Mouse (Mus musculus) spleen, adult 18-20 months (tissue): ENCODE results near the gene Olfr1317.

Experiments used
- DNase-seq, 2 experiments: peaks; one replicate each; pipeline ENCODE4 v3.0.0; 2022; ENCODE audit warnings: mixed read lengths in 2 of 2

The Olfr1317 gene

DNA sequence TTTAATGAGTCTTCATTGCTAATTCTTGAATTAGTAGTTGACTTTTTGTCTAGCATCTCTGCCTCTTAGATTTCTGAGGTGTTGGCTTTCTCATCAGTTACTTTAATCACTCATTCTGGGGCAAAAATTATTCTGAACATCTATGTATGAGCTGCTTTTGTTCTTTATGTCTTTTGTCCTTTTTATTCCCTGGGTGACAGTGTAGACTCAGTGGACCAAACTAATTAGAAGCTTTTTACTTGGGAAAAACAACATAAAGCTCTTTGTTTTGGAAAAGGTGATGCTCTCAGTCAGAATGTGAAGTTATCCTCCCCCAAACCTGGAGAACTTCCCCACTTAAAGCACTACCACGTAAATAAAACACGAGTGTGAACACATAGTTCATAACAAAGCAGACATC, at the start of gene Olfr1317:
TSS of gene Olfr1317 (plus strand) at position 301 of the 400 bp plus-strand sequence.
- DNase-seq: no peak

DNA sequence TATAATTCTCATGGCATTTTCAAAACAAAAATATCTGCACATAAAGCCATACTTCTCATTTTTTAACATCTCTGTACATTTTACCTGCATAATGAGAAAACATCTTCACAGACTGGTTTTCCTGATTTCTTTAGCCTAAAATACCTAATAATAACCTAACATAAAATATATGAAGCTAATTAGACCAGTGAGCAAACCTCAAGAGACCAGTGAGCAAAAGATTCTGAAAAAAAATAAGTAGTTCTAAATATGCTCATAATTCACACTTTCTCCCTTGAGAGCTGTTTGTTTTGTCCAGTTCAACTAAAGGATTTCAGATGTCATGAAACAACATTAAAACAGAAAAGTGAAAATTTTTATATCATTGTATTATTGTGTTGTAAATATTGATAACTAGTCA, 43.4 kb upstream of the Olfr1317 start, which contains the start of gene Olfr1314:
TSS of gene Olfr1314 (minus strand) at position 101 of the 400 bp plus-strand sequence.
- no peak for DNase-seq

DNA sequence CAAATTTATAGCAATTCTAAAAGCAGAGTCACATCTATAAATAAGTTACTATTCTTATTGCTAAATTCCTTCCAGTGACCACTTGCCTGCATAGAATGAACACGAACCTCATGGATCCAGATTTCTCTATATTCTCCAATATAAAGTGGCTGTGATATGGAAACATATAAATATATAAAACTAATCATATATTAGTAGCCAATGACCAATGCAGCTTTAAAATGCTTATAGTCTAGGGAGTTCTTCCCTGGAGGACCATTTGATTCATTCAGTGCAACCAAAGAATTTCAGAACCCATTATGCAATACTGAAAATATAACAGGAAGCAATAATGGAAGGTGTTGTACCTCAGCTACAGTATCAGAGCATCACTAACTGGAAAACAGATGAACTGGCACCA, 24.8 kb upstream of the Olfr1317 start, which contains the start of gene Olfr1315-ps1:
TSS of gene Olfr1315-ps1 (minus strand) at position 101 of the 400 bp plus-strand sequence.
- no peak for DNase-seq

DNA sequence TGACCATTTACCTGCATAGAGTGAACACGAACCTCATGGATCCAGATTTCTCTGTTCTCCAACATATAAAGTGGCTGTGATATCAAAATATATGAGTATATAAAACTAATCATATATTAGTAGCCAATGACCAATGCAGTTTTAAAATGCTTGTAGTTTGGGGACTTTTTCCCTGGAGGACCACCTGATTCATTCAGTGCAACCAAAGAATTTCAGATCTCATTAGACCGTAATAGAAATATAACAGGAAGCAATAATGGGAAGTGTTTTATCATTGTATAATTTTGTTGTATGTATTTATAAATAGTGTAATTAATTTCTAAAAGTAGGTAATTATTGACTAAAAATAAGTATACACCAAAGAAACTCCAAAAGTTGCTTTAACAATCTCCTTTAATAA, 5.3 kb upstream of the Olfr1317 start, which contains the start of gene Olfr1316:
TSS of gene Olfr1316 (minus strand) at position 101 of the 400 bp plus-strand sequence.
- DNase-seq: no peak

DNA sequence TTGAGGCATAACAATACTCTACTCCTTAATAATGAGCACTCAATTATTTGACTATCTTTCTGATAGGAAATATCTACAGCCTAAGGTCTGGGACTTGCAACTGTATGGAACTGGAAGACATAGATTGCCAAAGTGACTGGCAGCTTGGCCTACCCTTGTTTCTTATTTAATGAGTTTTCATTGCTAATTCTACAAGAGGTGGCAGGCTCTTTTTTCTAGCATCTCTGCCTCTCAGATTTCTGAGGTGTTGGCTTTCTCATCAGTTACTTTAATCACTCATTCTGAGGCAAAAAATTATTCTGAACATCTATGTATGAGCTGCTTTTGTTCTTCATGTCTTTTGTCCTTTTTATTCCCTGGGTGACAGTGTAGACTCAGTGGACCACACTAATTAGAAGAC, 13.8 kb downstream of the Olfr1317 start, which contains the start of gene Olfr1318:
TSS of gene Olfr1318 (plus strand) at position 301 of the 400 bp plus-strand sequence.
- no peak for DNase-seq
